Mouse (Mus musculus): ENCODE results near the gene Krt31. TPM values are rescaled to one million over a fixed set of nuclear protein-coding genes. Genes with fewer than 3 reads are reported as not detected.

Gene Krt31
- polyA plus RNA-seq, 1 experiment from 2014 or later, result not detected

- Histone ChIP-seq H3K27me3 (ENCODE audit: control insufficient read depth, insufficient read depth, low read length) (no peaks in the 10 kb centered on the region), H3K4me2 (no peak within 1 kb of the TSS), H3K4me3 (ENCODE audit: low read depth, low read length) (no peak within 1 kb of the TSS), H3K36me3 (ENCODE audit: control insufficient read depth, insufficient read depth, low read length) (no peaks in the 10 kb centered on the region), H3K27ac (ENCODE audit: low read depth, low read length) (no peak within 1 kb of the TSS), H3K4me1 (ENCODE audit: control insufficient read depth, insufficient read depth, low read length) (no peaks in the 10 kb centered on the region), H3K9me3 (replicated peaks; ENCODE audit: control insufficient read depth, low read length) (no peaks in the 10 kb centered on the region), H3K9ac (ENCODE audit: low read depth, low read length) (no peak within 1 kb of the TSS)
- no peak for ATAC-seq (replicated peaks; ENCODE audit: insufficient number of reproducible peaks, low FRiP score, low TSS enrichment)
- 75% methylated on average over 4 of the region's 4 CpGs for WGBS (ENCODE audit: insufficient replicate concordance)
Observed at GRCm38 (mm10) chr11:100016112-100016511, 34.2 kb downstream of the Krt31 start, which contains the start of gene Krt33a. Gene Krt33a (minus strand): TSS chr11:100016212.

DNA sequence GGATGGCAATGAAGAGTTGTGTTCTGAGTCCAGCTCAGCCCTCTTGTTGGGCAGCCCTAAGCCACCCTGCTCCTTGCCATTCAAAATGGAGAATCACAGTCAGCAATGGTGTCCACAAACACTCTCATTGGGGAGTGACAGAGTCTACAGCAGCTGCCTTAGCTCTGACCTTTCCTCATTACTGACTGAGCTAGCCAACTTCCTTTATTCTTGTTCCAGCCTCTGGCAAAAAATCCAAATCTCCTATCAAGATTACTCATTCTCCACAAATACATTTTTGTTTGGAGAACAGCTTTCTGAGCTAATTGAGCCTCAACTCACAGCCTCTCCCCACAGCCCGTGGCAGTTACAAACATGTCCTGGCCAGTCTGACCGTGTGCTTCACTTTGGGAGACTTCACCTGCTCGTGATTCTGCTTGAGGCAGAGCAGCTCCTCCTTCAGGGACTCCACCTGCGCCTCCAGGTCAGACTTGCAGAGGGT is 36.6 kb downstream of the Krt31 start:
- 73% methylated on average over 4 of the region's 4 CpGs for WGBS (ENCODE audit: insufficient replicate concordance)
- no peak for ATAC-seq (replicated peaks; ENCODE audit: insufficient number of reproducible peaks, low FRiP score, low TSS enrichment)
- Histone ChIP-seq H3K4me3 (ENCODE audit: low read depth, low read length) (no peak overlapping the region), H3K27me3 (ENCODE audit: control insufficient read depth, insufficient read depth, low read length) (no peaks in the 10 kb centered on the region; the same call in 1 of the 2 replicates), H3K9me3 (replicated peaks; ENCODE audit: control insufficient read depth, low read length) (no peaks in the 10 kb centered on the region), H3K4me1 (ENCODE audit: control insufficient read depth, insufficient read depth, low read length) (no peaks in the 10 kb centered on the region), H3K4me2 (no peak overlapping the region), H3K36me3 (ENCODE audit: control insufficient read depth, insufficient read depth, low read length) (no peaks in the 10 kb centered on the region), H3K27ac (ENCODE audit: low read depth, low read length) (no peak overlapping the region), H3K9ac (ENCODE audit: low read depth, low read length) (no peak overlapping the region)

GRCm38 (mm10) chr11:100010682-100011081 is 39.7 kb downstream of the Krt31 start:
- Histone ChIP-seq H3K4me3 (ENCODE audit: low read depth, low read length) (no peak overlapping the region), H3K9ac (ENCODE audit: low read depth, low read length) (no peak overlapping the region), H3K27ac (ENCODE audit: low read depth, low read length) (no peak overlapping the region), H3K4me2 (no peak overlapping the region), H3K27me3 (ENCODE audit: control insufficient read depth, insufficient read depth, low read length) (no peaks in the 10 kb centered on the region; the same call in 1 of the 2 replicates), H3K36me3 (ENCODE audit: control insufficient read depth, insufficient read depth, low read length) (no peaks in the 10 kb centered on the region), H3K4me1 (ENCODE audit: control insufficient read depth, insufficient read depth, low read length) (no peaks in the 10 kb centered on the region), H3K9me3 (replicated peaks; ENCODE audit: control insufficient read depth, low read length) (no peaks in the 10 kb centered on the region)
- ATAC-seq (replicated peaks; ENCODE audit: insufficient number of reproducible peaks, low FRiP score, low TSS enrichment), result no peak
- 75% methylated on average over 5 of the region's 5 CpGs for WGBS (ENCODE audit: insufficient replicate concordance)

GRCm38 (mm10) chr11:100008336-100008735 is 42.0 kb downstream of the Krt31 start:
- Histone ChIP-seq H3K36me3 (ENCODE audit: control insufficient read depth, insufficient read depth, low read length) (no peaks in the 10 kb centered on the region), H3K27ac (ENCODE audit: low read depth, low read length) (no peak overlapping the region), H3K4me1 (ENCODE audit: control insufficient read depth, insufficient read depth, low read length) (no peaks in the 10 kb centered on the region), H3K9me3 (replicated peaks; ENCODE audit: control insufficient read depth, low read length) (no peaks in the 10 kb centered on the region), H3K27me3 (ENCODE audit: control insufficient read depth, insufficient read depth, low read length) (no peaks in the 10 kb centered on the region; the same call in 1 of the 2 replicates), H3K9ac (ENCODE audit: low read depth, low read length) (no peak overlapping the region), H3K4me3 (ENCODE audit: low read depth, low read length) (no peak overlapping the region), H3K4me2 (no peak overlapping the region)
- 76% methylated on average over 5 of the region's 5 CpGs for WGBS (ENCODE audit: insufficient replicate concordance)
- ATAC-seq (replicated peaks; ENCODE audit: insufficient number of reproducible peaks, low FRiP score, low TSS enrichment), result no peak

DNA sequence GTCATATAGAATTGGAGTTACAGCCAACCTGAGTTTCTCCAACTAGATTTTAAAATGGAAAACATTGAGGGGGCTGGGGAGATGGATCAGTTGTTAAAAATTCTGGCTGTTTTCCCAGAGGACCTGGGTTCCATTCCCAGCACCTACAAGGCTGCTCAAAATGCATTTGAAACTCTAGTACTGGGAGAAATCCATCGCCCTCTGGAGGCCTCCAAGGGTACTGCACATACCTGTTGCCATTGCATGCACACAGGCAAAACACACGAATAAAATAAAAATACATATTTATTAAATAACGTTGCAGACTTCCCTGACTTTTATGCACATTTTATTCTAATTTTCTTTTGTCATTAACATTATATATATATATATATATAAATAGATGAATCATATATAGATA is 43.7 kb downstream of the Krt31 start:
- Histone ChIP-seq H3K9me3 (replicated peaks; ENCODE audit: control insufficient read depth, low read length) (no peaks in the 10 kb centered on the region), H3K27me3 (ENCODE audit: control insufficient read depth, insufficient read depth, low read length) (no peaks in the 10 kb centered on the region; the same call in 1 of the 2 replicates), H3K36me3 (ENCODE audit: control insufficient read depth, insufficient read depth, low read length) (no peaks in the 10 kb centered on the region), H3K4me3 (ENCODE audit: low read depth, low read length) (no peak overlapping the region), H3K9ac (ENCODE audit: low read depth, low read length) (no peak overlapping the region), H3K4me1 (ENCODE audit: control insufficient read depth, insufficient read depth, low read length) (no peaks in the 10 kb centered on the region), H3K4me2 (no peak overlapping the region), H3K27ac (ENCODE audit: low read depth, low read length) (no peak overlapping the region)
- WGBS (ENCODE audit: insufficient replicate concordance), result 48% methylated on average over 3 of the region's 3 CpGs
- no peak for ATAC-seq (replicated peaks; ENCODE audit: insufficient number of reproducible peaks, low FRiP score, low TSS enrichment)

DNA sequence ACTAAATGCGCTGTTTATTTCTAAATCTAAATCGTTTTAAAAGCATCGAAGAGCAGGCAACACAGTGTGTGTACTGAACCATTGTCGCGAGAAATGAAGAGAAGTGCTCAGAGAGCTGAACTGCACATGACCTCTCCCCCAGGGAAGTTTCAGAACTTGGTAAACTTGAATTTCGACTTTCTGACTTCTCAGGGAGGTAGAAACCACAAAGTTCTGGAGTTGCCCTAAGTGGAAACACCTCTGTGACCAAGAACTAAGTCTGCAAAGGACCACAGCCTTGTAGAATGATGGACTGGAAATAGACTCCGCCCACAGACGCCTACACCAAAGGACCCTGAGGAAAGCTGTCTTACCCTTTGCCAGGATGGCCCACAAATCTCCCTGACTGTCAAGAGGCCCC is 44.4 kb downstream of the Krt31 start:
- Histone ChIP-seq H3K4me2 (no peak overlapping the region), H3K27me3 (ENCODE audit: control insufficient read depth, insufficient read depth, low read length) (no peaks in the 10 kb centered on the region; the same call in 1 of the 2 replicates), H3K9me3 (replicated peaks; ENCODE audit: control insufficient read depth, low read length) (no peaks in the 10 kb centered on the region), H3K4me1 (ENCODE audit: control insufficient read depth, insufficient read depth, low read length) (no peaks in the 10 kb centered on the region), H3K36me3 (ENCODE audit: control insufficient read depth, insufficient read depth, low read length) (no peaks in the 10 kb centered on the region), H3K9ac (ENCODE audit: low read depth, low read length) (no peak overlapping the region), H3K4me3 (ENCODE audit: low read depth, low read length) (no peak overlapping the region), H3K27ac (ENCODE audit: low read depth, low read length) (no peak overlapping the region)
- ATAC-seq (replicated peaks; ENCODE audit: insufficient number of reproducible peaks, low FRiP score, low TSS enrichment), result no peak
- 78% methylated on average over 8 of the region's 8 CpGs for WGBS (ENCODE audit: insufficient replicate concordance)

DNA sequence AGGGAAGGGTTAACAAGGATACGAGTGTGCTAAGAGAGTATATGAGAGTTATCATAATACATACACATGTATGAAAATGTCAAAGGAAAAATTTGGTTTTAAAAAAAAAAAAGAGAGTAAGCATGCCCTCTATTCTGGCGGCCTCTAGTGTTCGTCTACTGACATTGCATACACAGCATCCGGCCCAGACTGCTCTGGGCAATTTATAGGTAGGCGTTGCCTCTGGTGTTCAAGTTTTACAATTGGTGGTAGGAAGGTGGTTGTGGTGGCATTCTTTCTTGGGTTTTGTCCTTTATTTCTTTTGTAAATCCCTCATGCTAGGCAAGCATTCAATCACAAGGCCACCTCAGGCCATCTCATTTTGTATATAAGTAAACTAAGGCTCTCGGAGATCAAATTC is 45.5 kb downstream of the Krt31 start:
- WGBS (ENCODE audit: insufficient replicate concordance), result 21% methylated on average over 6 of the region's 6 CpGs
- no peaks in the 10 kb centered on the region for H3K9me3 ChIP-seq (replicated peaks; ENCODE audit: control insufficient read depth, low read length)
- no peak overlapping the region for H3K27ac ChIP-seq (ENCODE audit: low read depth, low read length)
- no peak overlapping the region for H3K4me2 ChIP-seq
- no peaks in the 10 kb centered on the region for H3K4me1 ChIP-seq (ENCODE audit: control insufficient read depth, insufficient read depth, low read length)
- H3K4me3 ChIP-seq (ENCODE audit: low read depth, low read length), result no peak overlapping the region
- H3K9ac ChIP-seq (ENCODE audit: low read depth, low read length), result no peak overlapping the region
- H3K27me3 ChIP-seq (ENCODE audit: control insufficient read depth, insufficient read depth, low read length), result no peaks in the 10 kb centered on the region; the same call in 1 of the 2 replicates
- ATAC-seq (replicated peaks; ENCODE audit: insufficient number of reproducible peaks, low FRiP score, low TSS enrichment), result no peak
- H3K36me3 ChIP-seq (ENCODE audit: control insufficient read depth, insufficient read depth, low read length), result no peaks in the 10 kb centered on the region

DNA sequence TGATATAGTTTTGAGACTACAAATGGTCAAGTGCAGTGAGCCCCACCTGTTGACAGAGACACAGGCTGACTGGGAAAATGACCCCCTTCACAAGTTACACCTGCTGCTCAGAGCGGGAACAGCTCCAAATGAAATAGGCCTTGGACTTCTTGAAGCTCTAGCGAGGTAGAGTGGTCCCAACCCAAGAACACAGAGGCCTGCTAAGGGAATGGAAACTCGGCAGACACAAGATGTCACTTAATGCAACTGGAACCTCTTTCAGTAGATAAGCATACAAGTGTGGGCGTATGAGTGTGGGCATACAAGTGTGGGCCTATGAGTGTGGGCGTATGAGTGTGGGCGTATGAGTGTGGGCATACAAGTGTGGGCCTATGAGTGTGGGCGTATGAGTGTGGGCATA is 51.3 kb downstream of the Krt31 start:
- Histone ChIP-seq H3K9ac (ENCODE audit: low read depth, low read length) (no peak overlapping the region), H3K4me1 (ENCODE audit: control insufficient read depth, insufficient read depth, low read length) (no peaks in the 10 kb centered on the region), H3K4me3 (ENCODE audit: low read depth, low read length) (no peak overlapping the region), H3K27ac (ENCODE audit: low read depth, low read length) (no peak overlapping the region), H3K36me3 (ENCODE audit: control insufficient read depth, insufficient read depth, low read length) (no peaks in the 10 kb centered on the region), H3K9me3 (replicated peaks; ENCODE audit: control insufficient read depth, low read length) (no peaks in the 10 kb centered on the region), H3K27me3 (ENCODE audit: control insufficient read depth, insufficient read depth, low read length) (peaks cover 4% of the 10 kb centered on the region), H3K4me2 (no peak overlapping the region)
- 86% methylated on average over 7 of the region's 7 CpGs for WGBS (ENCODE audit: insufficient replicate concordance)
- ATAC-seq (replicated peaks; ENCODE audit: insufficient number of reproducible peaks, low FRiP score, low TSS enrichment), result no peak

Data from heart, embryonic 11.5 days (tissue).